Mouse (Mus musculus): ENCODE measurements around the gene Tsga10ip. TPM values are rescaled to one million over a fixed set of nuclear protein-coding genes. Genes with fewer than 3 reads are reported as not detected.

Tsga10ip gene
- polyA plus RNA-seq, 1 experiment from 2014 or later, result 1.1 TPM

DNA sequence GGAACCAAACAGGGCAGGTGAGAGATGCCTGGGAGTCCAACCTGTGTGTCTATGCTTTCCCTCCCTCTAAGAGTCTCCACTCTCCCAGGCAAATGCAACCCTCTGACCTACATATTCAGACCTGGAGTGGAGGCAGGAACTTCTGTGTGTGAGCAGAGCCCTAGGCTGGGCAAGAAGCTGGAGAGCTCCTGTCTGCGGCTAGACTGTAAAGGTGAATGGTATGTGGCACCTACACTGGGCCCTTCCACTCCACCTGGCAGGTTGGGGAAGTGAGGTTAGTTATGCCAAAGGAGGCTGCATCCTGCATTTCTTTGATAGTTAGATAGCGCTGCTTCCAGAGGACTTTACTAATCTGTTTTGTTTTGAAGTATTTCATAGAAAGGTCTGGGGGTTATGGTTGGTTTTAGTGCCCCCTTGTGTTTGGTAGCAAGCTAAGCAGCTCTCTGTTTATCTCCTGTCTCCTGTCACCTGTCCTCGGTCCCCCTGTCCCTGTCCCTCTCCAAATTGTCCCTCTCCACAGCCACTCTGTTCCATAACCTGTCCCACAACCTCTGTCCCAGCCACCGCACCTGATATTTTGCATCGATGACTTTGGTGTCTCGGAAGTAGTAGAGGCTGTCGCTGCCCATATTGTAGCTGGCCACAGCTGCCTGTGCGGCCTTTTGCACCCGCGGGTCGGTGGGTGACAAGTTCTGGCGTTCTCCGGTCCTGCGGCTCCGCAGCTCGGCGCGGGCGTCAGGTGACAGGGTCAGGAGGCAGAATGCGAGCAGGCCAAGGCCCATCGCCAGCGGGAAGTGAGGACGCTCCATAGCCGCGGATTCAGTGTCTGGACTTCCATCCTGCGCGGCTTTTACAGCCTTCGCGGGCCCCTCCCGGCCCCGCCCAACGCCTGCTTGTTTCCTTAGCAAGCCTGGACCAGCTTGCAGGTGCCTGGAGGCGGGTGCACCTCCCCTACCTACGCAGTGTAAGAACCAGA lies 53.5 kb downstream of the Tsga10ip start:
- TF ChIP-seq CTCF (IDR thresholded peaks at IDR 0.05) (peak; percentile 66), EP300 (IDR thresholded peaks at IDR 0.05) (no peak)
- ATAC-seq (peak; percentile 32; the same call in 1 of the 2 replicates), DNase-seq (ENCODE audit: low spot score) (peak; percentile 68)
- no peaks in the 10 kb centered on the region for H3K9me3 ChIP-seq (ENCODE audit: low read length)
- no peaks in the 10 kb centered on the region for H3K36me3 ChIP-seq (ENCODE audit: insufficient read depth, low read length)
- 4% methylated on average over 34 of the region's 34 CpGs for WGBS
- no peaks in the 10 kb centered on the region for H3K27me3 ChIP-seq (replicated peaks; ENCODE audit: insufficient read depth, low read length)
- peak overlapping the region; percentile 61 for H3K4me2 ChIP-seq (replicated peaks; ENCODE audit: low read depth, low read length)
- H3K4me3 ChIP-seq (ENCODE audit: low read depth, low read length), result peak overlapping the region; percentile 19; the same call in 1 of the 2 replicates
- H3K4me1 ChIP-seq (ENCODE audit: insufficient read depth, low read depth, low read length), result no peaks in the 10 kb centered on the region
- H3K27ac ChIP-seq (ENCODE audit: low read length), result no peak overlapping the region
- H3K9ac ChIP-seq (replicated peaks; ENCODE audit: low read depth), result no peak overlapping the region; the same call in 1 of the 2 replicates

DNA sequence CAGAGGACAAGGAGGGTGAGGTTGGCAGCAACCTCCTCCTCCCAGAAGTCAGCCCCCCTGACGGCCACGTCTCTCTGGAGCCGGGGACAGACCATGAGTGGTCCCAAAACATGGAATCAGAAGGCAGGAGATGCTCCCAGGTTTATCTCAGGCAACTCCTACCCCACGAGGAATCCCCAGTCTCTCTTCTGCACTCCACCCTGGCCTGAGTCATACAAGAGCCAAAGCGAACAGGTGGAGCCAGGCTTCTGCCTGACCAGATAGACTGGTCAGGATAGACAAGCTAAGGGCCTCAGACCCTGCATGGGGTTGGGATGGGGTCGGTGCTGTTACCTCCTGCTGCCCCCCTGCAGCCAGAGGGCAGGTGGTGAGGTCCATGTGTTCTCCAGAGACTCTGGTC lies 54.3 kb downstream of the Tsga10ip start:
- H3K4me1 ChIP-seq (ENCODE audit: insufficient read depth, low read depth, low read length), result no peaks in the 10 kb centered on the region
- H3K4me2 ChIP-seq (replicated peaks; ENCODE audit: low read depth, low read length), result no peak overlapping the region
- WGBS, result 75% methylated on average over 6 of the region's 6 CpGs
- DNase-seq (ENCODE audit: low spot score), result no peak
- no peaks in the 10 kb centered on the region for H3K36me3 ChIP-seq (ENCODE audit: insufficient read depth, low read length)
- no peak overlapping the region for H3K4me3 ChIP-seq (ENCODE audit: low read depth, low read length)
- no peak overlapping the region for H3K27ac ChIP-seq (ENCODE audit: low read length)
- no peaks in the 10 kb centered on the region for H3K9me3 ChIP-seq (ENCODE audit: low read length)
- H3K27me3 ChIP-seq (replicated peaks; ENCODE audit: insufficient read depth, low read length), result no peaks in the 10 kb centered on the region
- H3K9ac ChIP-seq (replicated peaks; ENCODE audit: low read depth), result no peak overlapping the region
- no peak for ATAC-seq
- TF ChIP-seq EP300 (IDR thresholded peaks at IDR 0.05) (no peak), CTCF (IDR thresholded peaks at IDR 0.05) (no peak)

DNA sequence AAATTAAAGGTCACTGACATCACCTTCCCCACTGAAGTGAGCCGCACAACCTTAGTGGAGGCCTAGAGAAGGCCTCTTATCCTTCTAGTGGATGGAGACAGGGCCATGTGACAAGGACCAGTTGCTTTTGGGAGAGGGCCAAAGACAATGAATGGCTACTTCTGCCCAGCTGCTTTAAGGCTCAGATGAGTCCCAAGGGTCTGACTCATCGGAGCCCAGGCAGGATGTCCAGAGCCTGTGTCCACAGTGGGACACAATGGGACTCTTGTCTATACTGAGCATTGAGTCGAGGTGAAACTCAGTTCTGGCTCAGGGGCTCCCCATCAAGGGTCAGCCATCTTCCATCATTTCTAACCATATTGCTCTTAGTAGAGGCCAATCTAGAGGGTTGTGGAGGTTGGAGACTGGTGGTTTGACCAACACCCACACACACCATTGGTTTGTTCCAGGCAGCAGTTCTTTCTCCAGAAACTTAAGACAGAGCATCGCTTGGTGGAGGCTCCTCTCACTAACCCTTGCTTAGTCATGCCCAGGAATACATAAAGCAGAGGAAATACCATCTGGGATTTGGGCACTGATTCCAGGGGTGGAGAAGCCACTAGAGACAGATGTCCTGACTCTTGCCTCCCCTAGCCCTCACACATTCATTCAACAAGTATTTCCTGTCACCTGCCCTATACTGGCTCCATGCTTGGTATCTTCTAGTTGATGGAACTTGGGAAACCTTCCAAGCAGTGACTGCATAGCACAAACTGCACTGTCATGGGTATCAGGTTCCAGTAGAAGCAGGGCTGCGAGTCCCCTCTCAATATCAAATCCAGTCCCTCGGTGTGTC lies 56.8 kb downstream of the Tsga10ip start:
- WGBS, result 66% methylated on average over 6 of the region's 6 CpGs
- TF ChIP-seq CTCF (IDR thresholded peaks at IDR 0.05), result no peak
- ATAC-seq, result no peak
- Histone ChIP-seq H3K9me3 (ENCODE audit: low read length) (no peaks in the 10 kb centered on the region), H3K36me3 (ENCODE audit: insufficient read depth, low read length) (no peaks in the 10 kb centered on the region), H3K4me1 (ENCODE audit: insufficient read depth, low read depth, low read length) (no peaks in the 10 kb centered on the region), H3K4me2 (replicated peaks; ENCODE audit: low read depth, low read length) (no peak overlapping the region), H3K27me3 (replicated peaks; ENCODE audit: insufficient read depth, low read length) (no peaks in the 10 kb centered on the region), H3K9ac (replicated peaks; ENCODE audit: low read depth) (no peak overlapping the region), H3K4me3 (ENCODE audit: low read depth, low read length) (no peak overlapping the region), H3K27ac (ENCODE audit: low read length) (no peak overlapping the region)
- DNase-seq (ENCODE audit: low spot score), result no peak

- 88% methylated on average over 7 of the region's 7 CpGs for WGBS
- no peak for TF ChIP-seq EP300 (IDR thresholded peaks at IDR 0.05)
- no peak for TF ChIP-seq CTCF (IDR thresholded peaks at IDR 0.05)
- DNase-seq (ENCODE audit: low spot score) (no peak), ATAC-seq (no peak)
- Histone ChIP-seq H3K36me3 (ENCODE audit: insufficient read depth, low read length) (no peaks in the 10 kb centered on the region), H3K4me3 (ENCODE audit: low read depth, low read length) (no peak overlapping the region), H3K4me1 (ENCODE audit: insufficient read depth, low read depth, low read length) (no peaks in the 10 kb centered on the region), H3K4me2 (replicated peaks; ENCODE audit: low read depth, low read length) (no peak overlapping the region), H3K9me3 (ENCODE audit: low read length) (no peaks in the 10 kb centered on the region), H3K27me3 (replicated peaks; ENCODE audit: insufficient read depth, low read length) (no peaks in the 10 kb centered on the region), H3K27ac (ENCODE audit: low read length) (no peak overlapping the region), H3K9ac (replicated peaks; ENCODE audit: low read depth) (no peak overlapping the region)
Measured at GRCm38 (mm10) chr19:5341360-5341759, 61.0 kb downstream of the Tsga10ip start.

Other genes with a start within 250 kb of the Tsga10ip start
- 9.3 and 10.4 TPM in 2 replicates for gene Pacs1, start 129.4 kb downstream of the Tsga10ip start, polyA plus RNA-seq (2015; fragmentation: Nextera tagmentation; extraction: Ambion mirVana)
- 200 TPM in 2 replicates for gene Sf3b2, start 107.1 kb downstream of the Tsga10ip start, polyA plus RNA-seq (2015; fragmentation: Nextera tagmentation; extraction: Ambion mirVana)
- 0.55 and 0.57 TPM in 2 replicates for gene Gal3st3, start 104.2 kb downstream of the Tsga10ip start, polyA plus RNA-seq (2015; fragmentation: Nextera tagmentation; extraction: Ambion mirVana)
- gene Catsper1, start 66.8 kb downstream of the Tsga10ip start, polyA plus RNA-seq (2015; fragmentation: Nextera tagmentation; extraction: Ambion mirVana), result not detected in 2 replicates
- gene Cst6, start 53.0 kb downstream of the Tsga10ip start, polyA plus RNA-seq (2015; fragmentation: Nextera tagmentation; extraction: Ambion mirVana), result 0.65 and 1.4 TPM in 2 replicates
- gene Eif1ad, start 35.8 kb downstream of the Tsga10ip start, polyA plus RNA-seq (2015; fragmentation: Nextera tagmentation; extraction: Ambion mirVana), result 21.5 and 25.4 TPM in 2 replicates
- gene Banf1, start 35.4 kb downstream of the Tsga10ip start, polyA plus RNA-seq (2015; fragmentation: Nextera tagmentation; extraction: Ambion mirVana), result 182 and 191 TPM in 2 replicates
- gene Sart1, start 13.8 kb downstream of the Tsga10ip start, polyA plus RNA-seq (2015; fragmentation: Nextera tagmentation; extraction: Ambion mirVana), result 35.2 and 43.5 TPM in 2 replicates
- 352 and 379 TPM in 2 replicates for gene Drap1, start 22.5 kb upstream of the Tsga10ip start, polyA plus RNA-seq (2015; fragmentation: Nextera tagmentation; extraction: Ambion mirVana)
- 61.7 and 63.6 TPM in 2 replicates for gene AI837181, start 22.6 kb upstream of the Tsga10ip start, polyA plus RNA-seq (2015; fragmentation: Nextera tagmentation; extraction: Ambion mirVana)
- 0.31 TPM in 1 of 2 replicates, not detected in the other for gene Fosl1, start 45.0 kb upstream of the Tsga10ip start, polyA plus RNA-seq (2015; fragmentation: Nextera tagmentation; extraction: Ambion mirVana)
- 14.4 and 18.0 TPM in 2 replicates for gene Ccdc85b, start 55.4 kb upstream of the Tsga10ip start, polyA plus RNA-seq (2015; fragmentation: Nextera tagmentation; extraction: Ambion mirVana)
- gene Fibp, start 58.1 kb upstream of the Tsga10ip start, polyA plus RNA-seq (2015; fragmentation: Nextera tagmentation; extraction: Ambion mirVana), result 133 and 135 TPM in 2 replicates
- gene Ctsw, start 66.0 kb upstream of the Tsga10ip start, polyA plus RNA-seq (2015; fragmentation: Nextera tagmentation; extraction: Ambion mirVana), result 2.6 and 2.8 TPM in 2 replicates
- 91.8 and 96.1 TPM in 2 replicates for gene Efemp2, start 71.4 kb upstream of the Tsga10ip start, polyA plus RNA-seq (2015; fragmentation: Nextera tagmentation; extraction: Ambion mirVana)
- 46.7 and 50.2 TPM in 2 replicates for gene Mus81, start 85.9 kb upstream of the Tsga10ip start, polyA plus RNA-seq (2015; fragmentation: Nextera tagmentation; extraction: Ambion mirVana)
- 1,591 and 1,653 TPM in 2 replicates for gene Cfl1, start 87.9 kb upstream of the Tsga10ip start, polyA plus RNA-seq (2015; fragmentation: Nextera tagmentation; extraction: Ambion mirVana)
- gene 1700020D05Rik, start 101.3 kb upstream of the Tsga10ip start, polyA plus RNA-seq (2015; fragmentation: Nextera tagmentation; extraction: Ambion mirVana), result not detected in 2 replicates
- gene Snx32, start 108.0 kb upstream of the Tsga10ip start, polyA plus RNA-seq (2015; fragmentation: Nextera tagmentation; extraction: Ambion mirVana), result 3.6 and 3.7 TPM in 2 replicates
- 2.1 and 2.2 TPM in 2 replicates for gene Ovol1, start 158.1 kb upstream of the Tsga10ip start, polyA plus RNA-seq (2015; fragmentation: Nextera tagmentation; extraction: Ambion mirVana)
- 3.9 and 4.3 TPM in 2 replicates for gene Ap5b1, start 165.5 kb upstream of the Tsga10ip start, polyA plus RNA-seq (2015; fragmentation: Nextera tagmentation; extraction: Ambion mirVana)
- gene Rnaseh2c, start 199.3 kb upstream of the Tsga10ip start, polyA plus RNA-seq (2015; fragmentation: Nextera tagmentation; extraction: Ambion mirVana), result 59.6 and 68.5 TPM in 2 replicates
- gene Kat5, start 207.7 kb upstream of the Tsga10ip start, polyA plus RNA-seq (2015; fragmentation: Nextera tagmentation; extraction: Ambion mirVana), result 51.1 and 51.9 TPM in 2 replicates
- 50.1 and 51.5 TPM in 2 replicates for gene Rela, start 235.0 kb upstream of the Tsga10ip start, polyA plus RNA-seq (2015; fragmentation: Nextera tagmentation; extraction: Ambion mirVana)